Mouse (Mus musculus): ENCODE data around the gene Tpbgl. TPM values are rescaled to one million over a fixed set of nuclear protein-coding genes. Genes with fewer than 3 reads are reported as not detected.
A peak's percentile ranks its signal among the peaks of the same experiment; 100 is the strongest.

Tpbgl gene
- total and polyA plus RNA-seq, 2 experiments, result 1.9 to 6.4 TPM

DNA sequence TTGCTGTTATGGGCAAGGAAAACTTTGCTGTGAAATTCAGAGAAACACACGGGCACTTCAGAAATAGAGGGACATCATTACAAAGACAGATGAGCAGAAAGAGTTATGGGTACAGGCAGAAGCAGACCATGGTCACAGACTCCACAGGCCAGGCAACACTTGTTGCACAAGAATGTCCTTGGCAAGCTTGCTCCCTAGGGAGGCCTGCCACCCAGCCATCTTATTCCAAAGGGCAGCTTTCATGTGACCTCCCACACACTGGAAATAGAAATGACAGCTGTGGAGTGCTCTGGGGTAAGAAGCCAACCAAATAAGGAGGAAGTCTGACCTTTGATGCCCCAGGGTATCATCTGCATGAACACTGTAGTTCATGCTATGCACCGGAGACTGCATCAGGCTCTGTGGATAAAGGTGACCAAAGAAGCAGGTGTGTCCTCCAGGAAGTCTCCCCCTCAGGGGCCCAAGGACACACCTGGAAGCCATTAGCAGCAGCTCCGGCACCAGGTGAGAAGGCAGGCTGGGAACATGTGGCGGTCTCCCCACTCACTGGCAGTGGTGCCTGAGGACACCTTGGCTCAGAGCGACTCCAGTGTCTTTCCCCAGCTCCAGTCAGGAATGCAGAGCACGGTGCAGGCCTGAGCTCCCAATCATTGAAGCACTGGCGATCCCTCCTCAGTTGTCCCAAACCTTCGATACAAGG is 7.2 kb upstream of the Tpbgl start:
- TF ChIP-seq POLR2A (IDR thresholded peaks at IDR 0.05; ENCODE audit: extremely low read depth, insufficient read depth, low read length) (no peak), CTCF (IDR thresholded peaks at IDR 0.05; ENCODE audit: low read depth, low read length) (no peak)
- H3K27me3 ChIP-seq (ENCODE audit: control insufficient read depth, insufficient read depth, low read length), result no peaks in the 10 kb centered on the region

GRCm38 (mm10) chr7:99632286-99632685 is 5.4 kb upstream of the Tpbgl start:
- 14% methylated on average over 6 of the region's 6 CpGs for WGBS
- no peaks in the 10 kb centered on the region for H3K27me3 ChIP-seq (ENCODE audit: control insufficient read depth, insufficient read depth, low read length)

More for the DNA sequence above, 7.2 kb upstream of the Tpbgl start:
- Histone ChIP-seq H3K27ac (replicated peaks; ENCODE audit: insufficient read depth, low read depth, low read length) (peak overlapping the region; percentile 29), H3K9ac (ENCODE audit: low read depth, low read length) (no peak overlapping the region), H3K4me1 (ENCODE audit: control insufficient read depth, insufficient read depth, low read length) (peaks cover 14% of the 10 kb centered on the region), H3K4me3 (ENCODE audit: insufficient read depth, low read depth, low read length) (no peak overlapping the region), H3K36me3 (ENCODE audit: control insufficient read depth, insufficient read depth, low read length) (no peaks in the 10 kb centered on the region), H3K79me2 (ENCODE audit: control insufficient read depth, insufficient read depth, low read length) (no peaks in the 10 kb centered on the region)
- 67% methylated on average over 8 of the region's 8 CpGs for WGBS
- DNase-seq (ENCODE audit: extremely low read depth, low read depth, low spot score), result peak; percentile 93

DNA sequence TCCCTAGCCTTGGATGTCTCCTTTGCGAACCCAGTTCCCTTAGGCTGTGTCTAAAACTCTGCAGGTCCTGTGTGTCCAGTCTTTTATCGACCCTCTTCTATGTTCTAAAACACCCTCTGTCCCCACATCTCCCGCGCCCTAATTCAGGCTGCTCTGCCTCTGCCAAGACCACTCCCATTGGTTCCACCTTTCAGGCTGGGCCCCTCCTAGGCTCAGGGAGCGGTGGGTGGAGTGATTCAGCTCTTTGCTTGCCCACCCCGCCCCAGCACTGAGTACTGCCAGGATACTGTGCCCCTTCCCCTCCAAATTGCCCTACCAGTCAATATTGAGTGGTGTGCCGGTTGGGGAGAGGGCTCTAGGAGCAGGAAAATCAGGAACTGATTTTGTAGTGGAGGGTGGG is 463 bp upstream of the Tpbgl start:
- H3K79me2 ChIP-seq (ENCODE audit: control insufficient read depth, insufficient read depth, low read length), result no peaks in the 10 kb centered on the region
- no peak for TF ChIP-seq CTCF (IDR thresholded peaks at IDR 0.05; ENCODE audit: low read depth, low read length)
- TF ChIP-seq POLR2A (IDR thresholded peaks at IDR 0.05; ENCODE audit: extremely low read depth, insufficient read depth, low read length), result no peak
- H3K36me3 ChIP-seq (ENCODE audit: control insufficient read depth, insufficient read depth, low read length), result no peaks in the 10 kb centered on the region
- peak overlapping the region; percentile 72 for H3K4me3 ChIP-seq (ENCODE audit: insufficient read depth, low read depth, low read length)
- peak overlapping the region; percentile 60 for H3K27ac ChIP-seq (replicated peaks; ENCODE audit: insufficient read depth, low read depth, low read length)
- DNase-seq (ENCODE audit: extremely low read depth, low read depth, low spot score), result no peak
- peaks cover 6% of the 10 kb centered on the region; the same call in 1 of the 2 replicates for H3K27me3 ChIP-seq (ENCODE audit: control insufficient read depth, insufficient read depth, low read length)
- peak overlapping the region; percentile 8; the same call in 1 of the 2 replicates for H3K9ac ChIP-seq (ENCODE audit: low read depth, low read length)
- peaks cover 2% of the 10 kb centered on the region; the same call in 1 of the 2 replicates for H3K4me1 ChIP-seq (ENCODE audit: control insufficient read depth, insufficient read depth, low read length)
- 16% methylated on average over 7 of the region's 7 CpGs for WGBS

More at GRCm38 (mm10) chr7:99632286-99632685, 5.4 kb upstream of the Tpbgl start:
- TF ChIP-seq POLR2A (IDR thresholded peaks at IDR 0.05; ENCODE audit: extremely low read depth, insufficient read depth, low read length) (no peak), CTCF (IDR thresholded peaks at IDR 0.05; ENCODE audit: low read depth, low read length) (no peak)
- no peak overlapping the region for H3K4me3 ChIP-seq (ENCODE audit: insufficient read depth, low read depth, low read length)
- no peaks in the 10 kb centered on the region for H3K79me2 ChIP-seq (ENCODE audit: control insufficient read depth, insufficient read depth, low read length)
- H3K4me1 ChIP-seq (ENCODE audit: control insufficient read depth, insufficient read depth, low read length), result peaks cover 14% of the 10 kb centered on the region
- H3K9ac ChIP-seq (ENCODE audit: low read depth, low read length), result no peak overlapping the region
- DNase-seq (ENCODE audit: extremely low read depth, low read depth, low spot score), result no peak
- no peaks in the 10 kb centered on the region for H3K36me3 ChIP-seq (ENCODE audit: control insufficient read depth, insufficient read depth, low read length)
- peak overlapping the region; percentile 27 for H3K27ac ChIP-seq (replicated peaks; ENCODE audit: insufficient read depth, low read depth, low read length)

GRCm38 (mm10) chr7:99625722-99626375 is 1.1 kb downstream of the Tpbgl start:
- peak overlapping the region; percentile 72 for H3K4me3 ChIP-seq (ENCODE audit: insufficient read depth, low read depth, low read length)
- H3K27ac ChIP-seq (replicated peaks; ENCODE audit: insufficient read depth, low read depth, low read length), result peak overlapping the region; percentile 49
- TF ChIP-seq CTCF (IDR thresholded peaks at IDR 0.05; ENCODE audit: low read depth, low read length), result peak; percentile 96
- no peak for TF ChIP-seq POLR2A (IDR thresholded peaks at IDR 0.05; ENCODE audit: extremely low read depth, insufficient read depth, low read length)
- peak overlapping the region; percentile 84 for H3K9ac ChIP-seq (ENCODE audit: low read depth, low read length)
- WGBS, result 1% methylated on average over 81 of the region's 81 CpGs
- H3K27me3 ChIP-seq (ENCODE audit: control insufficient read depth, insufficient read depth, low read length), result peaks cover 6% of the 10 kb centered on the region; the same call in 1 of the 2 replicates
- peak; percentile 59 for DNase-seq (ENCODE audit: extremely low read depth, low read depth, low spot score)
- H3K4me1 ChIP-seq (ENCODE audit: control insufficient read depth, insufficient read depth, low read length), result peaks cover 2% of the 10 kb centered on the region; the same call in 1 of the 2 replicates
- no peaks in the 10 kb centered on the region for H3K36me3 ChIP-seq (ENCODE audit: control insufficient read depth, insufficient read depth, low read length)
- no peaks in the 10 kb centered on the region for H3K79me2 ChIP-seq (ENCODE audit: control insufficient read depth, insufficient read depth, low read length)

DNA sequence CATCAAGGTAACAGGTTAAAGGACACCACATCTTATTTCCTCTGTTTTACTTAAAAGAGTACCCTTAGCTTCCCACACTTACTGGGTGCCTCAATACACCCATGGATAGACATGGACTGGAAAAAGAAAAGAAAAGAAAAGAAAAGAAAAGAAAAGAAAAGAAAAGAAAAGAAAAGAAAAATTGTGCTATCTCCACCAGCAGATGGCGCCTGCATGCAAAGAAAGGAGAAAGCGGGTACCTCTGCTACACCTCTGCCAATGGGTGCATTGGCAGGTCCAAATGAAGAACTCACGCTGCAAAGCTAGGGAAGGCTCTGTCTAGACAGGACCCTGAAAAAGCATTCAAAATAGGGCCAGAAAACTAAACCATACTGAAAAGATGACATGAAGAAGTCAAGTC is 8.0 kb downstream of the Tpbgl start:
- no peaks in the 10 kb centered on the region for H3K36me3 ChIP-seq (ENCODE audit: control insufficient read depth, insufficient read depth, low read length)
- no peak overlapping the region for H3K4me3 ChIP-seq (ENCODE audit: insufficient read depth, low read depth, low read length)
- DNase-seq (ENCODE audit: extremely low read depth, low read depth, low spot score), result peak; percentile 28
- no peaks in the 10 kb centered on the region for H3K79me2 ChIP-seq (ENCODE audit: control insufficient read depth, insufficient read depth, low read length)
- H3K27me3 ChIP-seq (ENCODE audit: control insufficient read depth, insufficient read depth, low read length), result no peaks in the 10 kb centered on the region
- no peak overlapping the region for H3K9ac ChIP-seq (ENCODE audit: low read depth, low read length)
- no peaks in the 10 kb centered on the region for H3K4me1 ChIP-seq (ENCODE audit: control insufficient read depth, insufficient read depth, low read length)
- no peak overlapping the region for H3K27ac ChIP-seq (replicated peaks; ENCODE audit: insufficient read depth, low read depth, low read length)
- WGBS, result 5% methylated on average over 3 of the region's 3 CpGs
- TF ChIP-seq POLR2A (IDR thresholded peaks at IDR 0.05; ENCODE audit: extremely low read depth, insufficient read depth, low read length), result no peak
- peak; percentile 51 for TF ChIP-seq CTCF (IDR thresholded peaks at IDR 0.05; ENCODE audit: low read depth, low read length)
